Mouse (Mus musculus) leukemia stem cell, adult 10-12 weeks (primary cell): ENCODE data around the gene A030014E15Rik. TPM values are rescaled to one million over a fixed set of nuclear protein-coding genes. Genes with fewer than 3 reads are reported as not detected.

Experiments
- polyA plus RNA-seq: library from polyadenylated mRNA; stranded (reverse); fragments of >175 nt; gene quantifications from 2 replicates; pipeline ENCODE4 v1.2.3, GENCODE M21; 2012; ENCODE audit warnings: low replicate concordance

A030014E15Rik gene
- not detected in 2 replicates for polyA plus RNA-seq

DNA sequence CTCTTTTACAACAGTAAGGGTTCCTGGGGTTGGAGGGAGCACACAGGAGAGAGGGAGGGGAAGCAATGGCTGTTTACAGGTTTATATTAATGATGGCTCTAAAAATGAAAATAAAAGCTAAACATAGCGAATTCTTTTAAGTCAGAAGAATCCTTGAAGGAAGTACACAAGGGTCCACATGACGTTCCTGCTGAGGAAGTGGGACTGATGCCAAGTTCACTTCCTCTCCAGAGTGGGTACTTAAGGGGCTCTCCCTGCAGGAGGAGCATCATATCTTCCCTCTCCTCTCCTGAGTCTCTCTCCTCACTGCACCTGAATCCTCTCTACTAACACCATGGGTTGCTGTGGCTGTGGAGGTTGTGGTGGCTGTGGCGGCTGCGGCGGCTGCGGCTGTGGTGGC lies at the start of gene A030014E15Rik:
Gene A030014E15Rik (plus strand): TSS at position 268 of the 400 bp plus-strand sequence.

DNA sequence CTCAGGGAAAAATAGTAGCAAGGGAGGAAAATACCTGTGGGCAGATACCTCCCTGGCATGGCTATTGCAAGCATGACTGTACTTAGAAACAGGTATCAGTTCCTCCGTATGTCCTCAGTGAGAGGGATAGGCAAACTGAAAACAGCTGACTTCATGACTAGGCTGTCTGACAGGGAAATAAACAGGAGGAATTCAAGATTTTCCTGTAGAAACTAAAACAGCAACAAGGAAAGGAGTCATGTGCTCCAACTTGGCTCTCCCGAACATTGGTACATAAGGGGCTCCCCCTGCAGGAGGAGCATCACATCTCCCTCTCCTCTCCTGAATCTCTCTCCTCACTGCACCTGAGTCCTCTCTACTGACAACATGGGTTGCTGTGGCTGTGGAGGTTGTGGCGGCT lies 11.7 kb upstream of the A030014E15Rik start, which contains the start of gene A030005L19Rik:
Gene A030005L19Rik (plus strand): TSS at position 301 of the 400 bp plus-strand sequence.

GRCm38 (mm10) chr1:82931326-82931725 lies 6.6 kb downstream of the A030014E15Rik start, which contains the start of gene Gm6217:
Gene Gm6217, minus strand, starts transcription at chr1:82931399.

DNA sequence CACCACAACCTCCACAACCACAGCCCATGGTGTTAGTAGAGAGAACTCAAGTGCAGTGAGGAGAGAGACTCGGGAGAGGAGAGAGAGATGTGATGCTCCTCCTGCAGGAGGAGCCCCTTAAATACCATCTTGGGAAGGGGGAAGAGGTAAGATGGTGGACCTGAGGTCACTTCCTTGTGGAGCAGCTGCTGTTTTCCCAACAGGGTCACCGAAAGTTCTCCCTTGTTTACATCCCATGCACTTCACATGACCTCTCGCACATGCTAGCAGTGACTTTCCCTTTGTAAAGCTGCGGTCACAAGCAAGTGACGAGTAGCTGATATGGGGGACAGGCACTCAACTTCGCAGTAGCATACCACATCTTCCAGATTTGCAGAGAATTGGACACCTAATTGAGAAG lies 18.6 kb downstream of the A030014E15Rik start, which contains the start of gene A030003K21Rik:
Gene A030003K21Rik (minus strand): TSS at position 94 of the 400 bp plus-strand sequence.

DNA sequence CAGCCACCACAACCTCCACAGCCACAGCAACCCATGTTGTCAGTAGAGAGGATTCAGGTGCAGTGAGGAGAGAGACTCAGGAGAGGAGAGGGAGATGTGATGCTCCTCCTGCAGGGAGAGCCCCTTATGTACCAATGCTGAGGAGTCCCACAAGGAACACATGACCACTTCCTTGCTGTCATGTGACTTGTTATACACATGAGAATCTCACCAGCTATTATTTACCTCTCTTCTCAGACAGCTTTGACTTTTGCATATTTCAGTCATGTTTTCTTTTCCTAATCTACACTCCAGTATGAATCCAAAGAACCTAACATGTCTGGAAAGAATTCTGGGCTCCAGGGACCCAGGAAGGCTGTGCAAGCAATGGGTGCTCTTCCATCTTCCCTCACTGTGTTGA lies 31.2 kb downstream of the A030014E15Rik start, which contains the start of gene Gm7544:
Gene Gm7544 (minus strand): TSS at position 101 of the 400 bp plus-strand sequence.

DNA sequence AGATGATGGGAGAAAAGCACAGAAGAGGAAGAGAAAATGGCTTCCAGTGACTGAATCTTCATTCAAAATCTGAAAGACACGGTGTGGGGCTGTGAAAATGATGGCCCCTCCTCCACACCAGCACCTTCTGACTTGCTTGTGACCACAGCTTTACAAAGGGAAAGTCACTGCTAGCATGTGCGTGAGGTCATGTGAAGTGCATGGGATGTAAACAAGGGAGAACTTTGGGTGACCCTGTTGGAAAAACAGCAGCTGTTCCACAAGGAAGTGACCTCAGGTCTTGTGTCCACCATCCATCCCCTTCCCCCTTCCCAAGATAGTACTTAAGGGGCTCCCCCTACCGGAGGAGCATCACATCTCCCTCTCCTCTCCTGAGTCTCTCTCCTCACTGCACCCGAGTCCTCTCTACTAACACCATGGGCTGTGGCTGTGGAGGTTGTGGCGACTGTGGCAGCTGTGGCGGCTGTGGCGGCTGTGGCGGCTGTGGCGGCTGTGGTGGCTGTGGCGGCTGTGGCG lies 35.2 kb downstream of the A030014E15Rik start, which contains the start of gene Gm47955:
Gene Gm47955 (plus strand): TSS at position 417 of the 516 bp plus-strand sequence.

Other genes starting within 250 kb of the A030014E15Rik start
- 180 and 389 TPM in 2 replicates for gene Mff, start 200.0 kb upstream of the A030014E15Rik start, polyA plus RNA-seq
- gene Tm4sf20, start 156.5 kb upstream of the A030014E15Rik start, polyA plus RNA-seq = 0.11 TPM in 1 of 2 replicates, not detected in the other
- not detected in 2 replicates for gene Gm47791, start 153.7 kb upstream of the A030014E15Rik start, polyA plus RNA-seq
- gene Agfg1, start 85.4 kb upstream of the A030014E15Rik start, polyA plus RNA-seq = 12.8 and 21.1 TPM in 2 replicates
- gene A030005L19Rik, start 11.6 kb upstream of the A030014E15Rik start, polyA plus RNA-seq = 0.24 and 0.71 TPM in 2 replicates
- not detected in 2 replicates for gene Gm6217, start 6.5 kb downstream of the A030014E15Rik start, polyA plus RNA-seq
- not detected in 2 replicates for gene A030003K21Rik, start 18.5 kb downstream of the A030014E15Rik start, polyA plus RNA-seq
- gene Gm7544, start 31.1 kb downstream of the A030014E15Rik start, polyA plus RNA-seq = not detected in 2 replicates
- not detected in 2 replicates for gene Gm47955, start 35.4 kb downstream of the A030014E15Rik start, polyA plus RNA-seq
- gene Gm47959, start 75.6 kb downstream of the A030014E15Rik start, polyA plus RNA-seq = not detected in 2 replicates
- gene Slc19a3, start 113.5 kb downstream of the A030014E15Rik start, polyA plus RNA-seq = 0.09 TPM in 1 of 2 replicates, not detected in the other
- gene Krtap28-10, start 117.6 kb downstream of the A030014E15Rik start, polyA plus RNA-seq = not detected in 2 replicates
- gene Gm47969, start 120.0 kb downstream of the A030014E15Rik start, polyA plus RNA-seq = not detected in 2 replicates
- not detected in 2 replicates for gene A030005K14Rik, start 134.5 kb downstream of the A030014E15Rik start, polyA plus RNA-seq
- gene Krtap28-13, start 136.0 kb downstream of the A030014E15Rik start, polyA plus RNA-seq = not detected in 2 replicates
- not detected in 2 replicates for gene Ccl20, start 191.8 kb downstream of the A030014E15Rik start, polyA plus RNA-seq
- gene Daw1, start 234.8 kb downstream of the A030014E15Rik start, polyA plus RNA-seq = not detected in 2 replicates